Mouse (Mus musculus): ENCODE results near the gene Mpv17.

Gene Mpv17

GRCm38 (mm10) chr5:31105814-31106335 is 48.2 kb downstream of the Mpv17 start, which contains the start of gene Dnajc5g:
Gene Dnajc5g, plus strand, starts transcription at chr5:31106285.
- DNase-seq (ENCODE audit: low read depth) = no peak

GRCm38 (mm10) chr5:31095711-31096480 is 58.2 kb downstream of the Mpv17 start:
- no peak for DNase-seq (ENCODE audit: low read depth)

- DNase-seq (ENCODE audit: low read depth) = no peak
Observed at GRCm38 (mm10) chr5:31094799-31095691, 59.0 kb downstream of the Mpv17 start.

GRCm38 (mm10) chr5:31094100-31094798 is 59.8 kb downstream of the Mpv17 start:
- DNase-seq (ENCODE audit: low read depth) = no peak

- DNase-seq (ENCODE audit: low read depth) = no peak
Observed at GRCm38 (mm10) chr5:31093151-31094041, 60.7 kb downstream of the Mpv17 start.

GRCm38 (mm10) chr5:31092231-31092975 is 61.6 kb downstream of the Mpv17 start:
- DNase-seq (ENCODE audit: low read depth) = no peak

Data from fibroblast of lung, adult 2 months (primary cell).